Mouse (Mus musculus) skeletal muscle tissue, adult 2 months (tissue): ENCODE data around the gene Klk1b26.
"Not testable (repeated sequence)": the region's sequence is repeated elsewhere in the genome, so short reads cannot be mapped to it uniquely, and the experiment has no call there.

Experiments
- DNase-seq: peaks from one replicate; pipeline ENCODE4 v3.0.0-alpha.2; 2012; ENCODE audit warnings: low read depth, low spot score

Klk1b26 gene

GRCm38 (mm10) chr7:44011868-44012267 is at the start of gene Klk1b26:
TSS of gene Klk1b26 (plus strand) at chr7:44012168.
- DNase-seq, result not testable (repeated sequence)

- no peak for DNase-seq
Observed at GRCm38 (mm10) chr7:43966451-43966850, 45.5 kb upstream of the Klk1b26 start, which contains the start of gene Klk1b1. TSS of gene Klk1b1 (plus strand) at chr7:43966751.

GRCm38 (mm10) chr7:43967058-43967457 is 44.9 kb upstream of the Klk1b26 start:
- no peak for DNase-seq

GRCm38 (mm10) chr7:43967612-43968011 is 44.4 kb upstream of the Klk1b26 start:
- DNase-seq, result no peak

- DNase-seq, result not testable (repeated sequence)
Observed at GRCm38 (mm10) chr7:43975761-43976160, 36.2 kb upstream of the Klk1b26 start, which contains the start of gene Klk1b9. TSS of gene Klk1b9 (plus strand) at chr7:43976061.

- no peak for DNase-seq
Observed at GRCm38 (mm10) chr7:43985657-43986056, 26.3 kb upstream of the Klk1b26 start.

GRCm38 (mm10) chr7:43994821-43995220 is 17.1 kb upstream of the Klk1b26 start:
- not testable (repeated sequence) for DNase-seq

GRCm38 (mm10) chr7:43995577-43995976 is 16.4 kb upstream of the Klk1b26 start, which contains the start of gene Klk1b11:
TSS of gene Klk1b11 (plus strand) at chr7:43995877.
- not testable (repeated sequence) for DNase-seq

GRCm38 (mm10) chr7:44004847-44005246 is 7.1 kb upstream of the Klk1b26 start:
- DNase-seq, result no peak

GRCm38 (mm10) chr7:44014666-44015065 is 2.7 kb downstream of the Klk1b26 start:
- not testable (repeated sequence) for DNase-seq

GRCm38 (mm10) chr7:44015071-44015470 is 3.1 kb downstream of the Klk1b26 start:
- no peak for DNase-seq

GRCm38 (mm10) chr7:44051990-44052389 is 40.0 kb downstream of the Klk1b26 start, which contains the start of gene Klk1b27:
TSS of gene Klk1b27 (plus strand) at chr7:44052290.
- DNase-seq, result not testable (repeated sequence)
